Comparison of ENCODE assay signal across 21 mouse cellular contexts in the genomic region with DNA sequence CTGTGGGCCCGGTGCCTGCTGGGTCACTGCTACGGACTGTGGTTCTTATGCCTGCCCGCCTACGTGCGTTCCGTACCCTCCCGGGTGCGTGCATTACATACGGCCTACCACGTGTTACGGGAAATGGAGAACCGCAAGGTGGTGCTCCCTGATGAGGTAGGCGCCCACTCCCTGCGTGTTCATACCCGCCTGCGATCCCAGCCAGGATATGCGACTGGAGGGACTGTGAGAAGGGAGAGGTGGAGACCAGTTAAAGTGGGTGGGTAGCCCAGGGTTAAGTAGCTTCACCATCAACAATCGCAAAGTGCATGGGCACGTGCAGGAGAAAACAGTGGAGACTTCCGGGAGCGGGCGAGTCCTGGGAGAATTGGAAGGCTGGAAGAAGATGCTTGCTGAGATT. TPM values are rescaled to one million over a fixed set of nuclear protein-coding genes. Genes with fewer than 3 reads are reported as not detected.
"Had no signal": no experiment of that assay in that cellular context is flagged by ENCODE, and none has a peak within 500 bp of the region (broad histone marks: within the 10 kb centered on the region; RNA-seq: fewer than 3 reads in every experiment).

No protein-coding gene starts in this region.

- H3K4me3 ChIP-seq: layer of hippocampus, adult 2 months; left cerebral cortex, adult 2 months; liver, embryonic 13.5 days; midbrain, embryonic 12.5 days; midbrain, embryonic 15.5 days; neural tube, embryonic 12.5 days; neural tube, embryonic 15.5 days had no signal

- H3K27me3 ChIP-seq: liver, embryonic 13.5 days; midbrain, embryonic 12.5 days; midbrain, embryonic 15.5 days; neural tube, embryonic 12.5 days; neural tube, embryonic 15.5 days had no signal

- H3K9ac ChIP-seq: liver, embryonic 13.5 days; midbrain, embryonic 12.5 days; midbrain, embryonic 15.5 days; neural tube, embryonic 12.5 days; neural tube, embryonic 15.5 days had no signal

- H3K27ac ChIP-seq: kidney, postnatal 0 days; layer of hippocampus, adult 2 months; left cerebral cortex, adult 2 months; liver, embryonic 13.5 days; macrophage; midbrain, embryonic 12.5 days; midbrain, embryonic 15.5 days; neural tube, embryonic 12.5 days; neural tube, embryonic 15.5 days; stomach, postnatal 0 days had no signal

- H3K4me1 ChIP-seq: midbrain, embryonic 12.5 days; midbrain, embryonic 15.5 days; neural tube, embryonic 12.5 days; neural tube, embryonic 15.5 days had no signal

- H3K9me3 ChIP-seq: liver, embryonic 13.5 days; midbrain, embryonic 12.5 days; midbrain, embryonic 15.5 days; neural tube, embryonic 12.5 days; neural tube, embryonic 15.5 days had no signal

- H3K4me2 ChIP-seq: liver, embryonic 13.5 days; midbrain, embryonic 12.5 days; midbrain, embryonic 15.5 days; neural tube, embryonic 12.5 days; neural tube, embryonic 15.5 days had no signal

- ATAC-seq: midbrain, embryonic 15.5 days had no signal

- DNase-seq: kidney, postnatal 25 days; layer of hippocampus, adult 9-11 months; liver, embryonic 13.5 days; lung, adult 2 months; lung, postnatal 14 days; right cerebral cortex, adult 18-20 months; right cerebral cortex, postnatal 14 days; right cerebral cortex, postnatal 4 days; thymus, adult 18-20 months; thymus, postnatal 14 days had no signal

RNA-seq across cellular contexts. Expression of a gene that starts 30.5 kb away (rescaled TPM):
- total RNA-seq: layer of hippocampus, adult 2 months; layer of hippocampus, postnatal 25 days; left cerebral cortex, postnatal 36 days had no signal
